Mouse (Mus musculus): ENCODE measurements around the gene Tulp3.

Gene Tulp3

DNA sequence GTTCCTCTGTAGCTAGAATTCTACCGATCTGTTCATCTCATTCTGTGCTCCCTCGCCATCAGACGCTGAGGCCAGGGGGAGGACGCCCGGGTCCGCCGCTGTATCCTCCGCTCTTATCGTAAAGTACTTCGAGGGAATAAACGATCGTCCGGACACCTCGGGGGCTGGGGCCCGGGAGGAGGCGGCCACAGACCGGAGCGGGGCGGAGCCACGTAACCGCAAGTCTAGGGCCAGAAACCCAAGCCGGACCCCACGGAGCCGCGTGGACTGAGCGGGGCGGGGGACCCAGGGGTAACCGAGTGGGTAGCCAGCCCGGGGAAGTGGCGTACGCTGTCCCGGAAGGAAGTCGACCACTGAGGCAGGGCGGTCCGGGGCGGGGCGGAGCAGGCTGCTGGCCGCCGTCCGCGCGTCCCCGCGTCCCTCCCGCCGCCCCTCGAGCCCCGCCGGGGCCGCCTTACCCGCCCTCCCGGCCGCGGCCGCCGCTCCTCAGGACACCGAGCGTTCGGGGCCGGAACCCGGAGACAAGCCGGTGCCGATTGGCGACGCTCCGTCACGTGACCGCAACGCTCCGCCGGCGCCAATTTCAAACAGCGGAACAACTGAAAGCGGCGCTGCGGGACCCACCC lies 6.8 kb upstream of the Tulp3 start, which contains the start of the genes Rhno1 and Foxm1:
Rhno1 (minus strand) TSS at position 531 of the 626 bp plus-strand sequence.
Foxm1 (plus strand) TSS at position 587 of the 626 bp plus-strand sequence.
- in situ Hi-C loops (cut with MboI, MseI) = loop anchor here in 1 of 2 experiments (5.0 to 10.0 kb wide), 2 partner anchors 52 to 160 kb away; no protein-coding TSS in a partner anchor

GRCm38 (mm10) chr6:128361901-128362300 lies 6.2 kb upstream of the Tulp3 start:
- in situ Hi-C loops (cut with MboI, MseI) = loop anchor here in 1 of 2 experiments (5.0 to 10.0 kb wide), 2 partner anchors 53 to 160 kb away; no protein-coding TSS in a partner anchor

- in situ Hi-C loops (cut with MboI, MseI) = loop anchor here in 1 of 2 experiments (5.0 kb wide), 1 partner anchor 37 kb away; no protein-coding TSS in a partner anchor
Measured at GRCm38 (mm10) chr6:128358999-128359398, 3.3 kb upstream of the Tulp3 start.

GRCm38 (mm10) chr6:128355201-128355681 lies 410 bp downstream of the Tulp3 start:
- in situ Hi-C loops (cut with MboI, MseI) = loop anchor here in 1 of 2 experiments (5.0 kb wide), 1 partner anchor 33 kb away; no protein-coding TSS in a partner anchor

DNA sequence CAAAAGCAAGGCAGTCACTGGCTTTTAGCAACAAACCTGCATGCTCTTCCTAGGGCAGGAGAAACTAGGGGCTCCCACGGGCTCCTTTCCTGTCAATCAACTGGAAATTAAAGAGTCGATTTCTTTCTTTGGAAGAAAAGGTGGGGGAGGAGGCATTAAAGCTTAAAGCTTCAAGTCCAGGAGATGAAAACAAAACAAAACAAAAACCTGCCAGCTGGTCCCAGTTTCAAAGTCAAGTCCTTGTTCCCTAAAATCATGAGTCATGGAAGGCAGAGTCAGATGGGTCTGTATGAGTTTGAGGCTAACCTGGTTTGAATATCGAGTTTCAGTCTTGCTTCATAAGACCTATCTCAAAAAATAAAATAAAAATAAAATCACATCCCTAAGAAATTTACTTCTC lies 1.5 kb downstream of the Tulp3 start:
- in situ Hi-C loops (cut with MboI, MseI) = no loop called here

- in situ Hi-C loops (cut with MboI, MseI) = no loop called here
Measured at GRCm38 (mm10) chr6:128349711-128350110, 5.9 kb downstream of the Tulp3 start.

GRCm38 (mm10) chr6:128346782-128347181 lies 8.9 kb downstream of the Tulp3 start:
- in situ Hi-C loops (cut with MboI, MseI) = no loop called here

DNA sequence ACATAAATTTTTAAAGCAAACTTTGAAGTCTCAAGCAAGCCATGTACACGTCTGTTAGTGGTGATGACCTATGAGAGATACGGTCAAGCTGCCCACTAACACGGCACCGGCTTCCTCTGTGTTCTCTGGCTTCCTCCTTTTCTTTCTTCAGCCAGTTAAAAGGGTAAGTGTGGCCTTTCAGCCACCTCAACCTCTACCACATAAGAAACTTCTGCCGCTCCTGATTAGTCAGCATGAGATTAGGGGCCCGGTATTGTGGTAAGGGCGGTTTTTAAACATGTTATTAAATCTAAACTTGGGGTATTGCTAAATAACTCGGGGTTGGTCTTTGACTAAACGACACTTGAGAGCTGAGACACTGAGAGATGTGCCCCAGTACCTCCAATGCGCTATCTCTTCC lies 10.0 kb downstream of the Tulp3 start:
- in situ Hi-C loops (cut with MboI, MseI) = no loop called here

DNA sequence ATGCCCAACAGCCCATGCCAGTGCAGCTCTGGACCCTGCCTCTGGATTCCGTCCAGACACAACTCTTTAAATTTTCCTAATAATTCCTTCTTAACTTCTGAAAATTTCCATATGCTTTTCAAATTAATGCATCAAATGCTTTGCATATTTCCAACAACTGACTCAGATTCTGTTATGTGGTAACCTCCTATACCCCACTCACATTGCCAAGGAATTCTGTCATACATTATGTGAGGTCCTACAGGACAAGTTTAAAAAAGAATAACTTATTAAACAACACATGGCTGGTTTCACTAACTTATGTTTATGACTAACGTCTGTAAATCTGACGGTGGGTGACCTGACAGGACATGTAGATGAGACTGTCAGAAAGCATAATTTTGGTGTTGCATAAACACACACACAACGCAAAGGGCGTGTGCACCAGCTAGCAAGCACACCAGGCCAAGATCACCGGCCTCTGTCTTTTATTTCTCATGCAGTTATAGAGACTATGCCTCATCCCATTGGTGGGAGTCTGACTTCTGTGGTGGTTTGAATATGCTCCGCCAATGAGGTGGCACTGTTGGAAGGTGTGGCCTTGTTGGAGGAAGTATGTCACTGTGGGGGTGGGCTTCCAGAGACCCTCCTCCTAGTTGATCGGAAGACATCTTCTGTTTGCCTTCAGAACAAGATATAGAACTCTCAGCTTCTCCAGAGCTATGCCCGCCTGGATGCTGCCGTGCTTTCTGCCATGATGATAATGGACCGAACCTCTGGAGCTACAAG lies 13.5 kb downstream of the Tulp3 start:
- in situ Hi-C loops (cut with MboI, MseI) = no loop called here

- in situ Hi-C loops (cut with MboI, MseI) = no loop called here
Measured at GRCm38 (mm10) chr6:128338876-128339275, 16.8 kb downstream of the Tulp3 start.

DNA sequence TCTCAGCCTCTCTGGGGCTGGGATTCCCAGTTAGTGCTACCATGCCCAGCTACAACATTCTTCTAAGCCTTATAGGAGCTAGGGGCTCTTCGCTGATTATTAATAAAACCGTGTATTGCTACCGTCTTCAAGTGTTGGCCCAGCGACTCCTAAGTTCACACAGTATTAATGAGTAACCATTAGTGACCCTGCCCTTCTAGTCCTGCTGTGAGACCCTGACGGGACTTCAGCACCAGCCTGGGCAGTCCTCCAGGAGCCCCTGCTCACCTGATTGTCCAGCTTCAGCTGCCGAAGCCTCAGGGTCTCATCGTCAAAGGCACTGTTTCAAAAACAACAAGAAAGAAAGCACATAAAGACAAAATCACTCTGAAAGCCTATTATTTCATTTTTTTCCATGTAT lies 18.2 kb downstream of the Tulp3 start:
- in situ Hi-C loops (cut with MboI, MseI) = no loop called here

DNA sequence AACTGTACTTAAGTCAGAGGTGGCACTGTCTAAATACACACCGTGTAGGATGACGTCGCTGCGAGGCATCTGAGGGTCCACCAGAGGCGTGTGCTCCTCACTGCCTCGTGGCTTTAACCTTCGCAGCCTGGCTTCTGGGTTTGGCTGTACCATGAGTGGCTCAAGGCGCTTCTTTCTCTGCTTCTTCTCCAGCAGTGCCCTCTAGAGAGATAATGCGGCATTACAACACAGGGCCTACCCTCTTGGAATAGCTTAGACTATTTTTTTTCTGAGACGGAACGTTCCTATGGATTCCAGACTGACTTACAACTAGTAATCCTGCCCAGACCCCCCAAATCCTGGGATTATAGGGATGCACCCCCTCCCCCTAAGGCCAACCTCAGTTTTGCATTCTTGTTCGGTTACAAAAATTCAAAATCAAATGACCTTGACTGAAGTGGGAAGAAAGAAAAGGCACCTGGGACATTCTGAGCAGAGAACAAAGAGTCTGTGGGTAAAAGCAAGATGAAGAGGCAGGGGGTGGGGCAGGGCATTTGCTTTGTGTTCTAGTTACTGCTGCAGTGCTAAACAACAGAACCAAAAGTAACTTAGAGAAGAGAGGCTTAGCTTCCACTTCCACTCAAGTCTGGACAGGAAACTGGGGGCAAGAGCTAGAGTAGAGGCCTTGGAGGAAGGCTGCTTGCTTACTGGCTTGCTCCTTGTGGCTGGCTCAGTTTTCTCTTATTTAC lies 21.1 kb downstream of the Tulp3 start:
- in situ Hi-C loops (cut with MboI, MseI) = no loop called here

DNA sequence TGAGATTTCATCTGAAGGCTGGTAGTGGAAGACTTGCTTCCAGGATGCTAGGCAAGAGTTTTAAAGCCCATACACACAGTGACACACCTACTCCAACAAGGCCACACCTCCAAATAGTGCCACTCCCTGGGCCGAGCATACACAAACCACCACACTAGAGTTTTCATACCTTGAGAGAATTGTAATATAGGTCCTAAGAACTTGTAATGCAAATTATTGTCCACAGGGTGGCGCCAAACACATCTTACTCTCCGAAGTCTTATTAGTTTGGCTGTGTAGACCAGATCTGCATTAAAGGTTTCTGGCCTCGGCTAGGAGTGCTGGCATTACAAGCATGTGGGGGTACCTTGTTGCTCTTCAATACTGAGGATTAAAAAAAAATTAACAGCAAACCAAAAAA lies 37.3 kb downstream of the Tulp3 start:
- in situ Hi-C loops (cut with MboI, MseI) = loop anchor here in 1 of 2 experiments (25.0 kb wide), 1 partner anchor 1994 kb away; no protein-coding TSS in a partner anchor

GRCm38 (mm10) chr6:128315597-128315996 lies 40.1 kb downstream of the Tulp3 start:
- in situ Hi-C loops (cut with MboI, MseI) = loop anchor here in 1 of 2 experiments (25.0 kb wide), 1 partner anchor 1997 kb away; no protein-coding TSS in a partner anchor

DNA sequence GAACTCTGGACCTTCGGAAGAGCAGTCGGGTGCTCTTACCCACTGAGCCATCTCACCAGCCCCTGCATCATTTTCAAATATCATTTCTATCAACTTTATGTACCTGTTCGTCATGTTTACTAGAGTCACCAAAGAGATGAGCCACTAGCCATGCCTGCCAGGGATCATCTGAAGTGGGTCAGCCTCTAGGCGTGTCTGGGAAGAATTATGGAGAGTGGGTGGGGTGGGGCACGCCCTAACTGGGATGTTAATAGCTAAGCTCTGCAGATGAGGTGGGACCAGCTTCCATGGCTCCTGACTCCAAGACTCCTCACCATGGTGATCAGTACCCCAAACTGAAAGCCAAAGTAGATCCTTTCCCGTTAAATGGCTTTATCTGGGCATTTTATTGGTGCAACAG lies 40.9 kb downstream of the Tulp3 start:
- in situ Hi-C loops (cut with MboI, MseI) = loop anchor here in 1 of 2 experiments (25.0 kb wide), 1 partner anchor 1998 kb away; no protein-coding TSS in a partner anchor

- in situ Hi-C loops (cut with MboI, MseI) = loop anchor here in 1 of 2 experiments (5.0 to 25.0 kb wide), 2 partner anchors 76 to 2004 kb away; no protein-coding TSS in a partner anchor
Measured at GRCm38 (mm10) chr6:128308311-128308710, 47.3 kb downstream of the Tulp3 start.

DNA sequence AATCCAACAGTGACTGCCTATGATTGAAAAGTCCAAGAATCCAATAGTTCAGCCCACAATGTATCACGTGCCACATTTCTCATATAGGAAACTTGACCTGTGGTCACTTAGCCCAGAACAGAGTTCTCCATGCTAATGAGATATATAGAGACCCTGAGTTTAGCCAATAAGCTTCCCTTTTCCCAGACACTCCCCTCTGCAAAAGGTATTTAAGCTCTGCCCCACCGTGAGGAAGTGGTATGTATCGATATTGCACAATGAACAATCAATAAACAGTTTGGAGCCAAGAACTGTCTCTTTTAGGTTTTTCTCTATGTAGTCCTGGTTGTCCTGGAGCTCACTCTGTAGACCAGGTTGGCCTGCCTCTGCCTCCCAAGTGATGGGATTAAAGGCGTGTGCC lies 50.9 kb downstream of the Tulp3 start:
- in situ Hi-C loops (cut with MboI, MseI) = loop anchor here in 1 of 2 experiments (5.0 to 25.0 kb wide), 2 partner anchors 72 to 2008 kb away; no protein-coding TSS in a partner anchor

- in situ Hi-C loops (cut with MboI, MseI) = loop anchor here in 1 of 2 experiments (25.0 kb wide), 1 partner anchor 2010 kb away; no protein-coding TSS in a partner anchor
Measured at GRCm38 (mm10) chr6:128302640-128303039, 53.0 kb downstream of the Tulp3 start.

- in situ Hi-C loops (cut with MboI, MseI) = loop anchor here in 1 of 2 experiments (25.0 kb wide), 1 partner anchor 2010 kb away; no protein-coding TSS in a partner anchor
Measured at GRCm38 (mm10) chr6:128301891-128302290, 53.8 kb downstream of the Tulp3 start.

GRCm38 (mm10) chr6:128301458-128301857 lies 54.2 kb downstream of the Tulp3 start:
- in situ Hi-C loops (cut with MboI, MseI) = loop anchor here in 1 of 2 experiments (25.0 kb wide), 1 partner anchor 2011 kb away; no protein-coding TSS in a partner anchor

Measured in T-helper 17 cell (primary cell).